In the genomic region with DNA sequence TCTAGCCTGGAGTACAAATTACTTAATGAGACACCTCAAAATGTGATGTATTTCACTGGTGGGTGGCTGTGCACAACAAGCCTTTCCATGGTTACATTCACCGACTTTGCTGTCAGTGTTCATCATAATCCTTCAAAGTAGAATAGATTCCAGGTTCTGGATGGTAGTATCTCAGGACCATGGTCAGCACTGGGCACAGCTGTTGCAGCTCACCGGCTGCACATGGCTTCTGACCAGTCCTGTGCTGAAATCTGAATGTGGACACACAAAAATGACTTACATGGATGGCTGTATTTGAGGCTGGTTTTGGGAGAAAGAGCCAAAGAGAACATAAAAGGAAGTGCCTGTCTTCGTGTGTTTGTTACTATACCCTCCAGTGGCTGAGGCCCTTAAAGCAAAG, we compare ENCODE assay signal across 28 mouse cellular contexts. TPM values are rescaled to one million over a fixed set of nuclear protein-coding genes. Genes with fewer than 3 reads are reported as not detected.
DNase-seq lines count a peak whose midpoint lies in the region; ATAC-seq lines count a peak whose summit lies in the region.
"Had no signal": no experiment of that assay in that cellular context is flagged by ENCODE, and none has a peak within 500 bp of the region (broad histone marks: within the 10 kb centered on the region; RNA-seq: fewer than 3 reads in every experiment).

No protein-coding gene starts in this region.

- no peak overlapping the region for H3K9ac ChIP-seq in midbrain, embryonic 11.5 days (ENCODE audit: low read length)
- H3K9ac ChIP-seq: hindbrain, embryonic 14.5 days; limb, embryonic 15.5 days; liver, embryonic 13.5 days; neural tube, embryonic 12.5 days had no signal

- H3K27ac ChIP-seq in midbrain, embryonic 11.5 days (ENCODE audit: low read depth, low read length): no peak overlapping the region
- no peak overlapping the region for H3K27ac ChIP-seq in midbrain, embryonic 10.5 days (replicated peaks)
- H3K27ac ChIP-seq: hindbrain, embryonic 14.5 days; left cerebral cortex, adult 2 months; limb, embryonic 15.5 days; liver, embryonic 13.5 days; neural tube, embryonic 12.5 days; stomach, postnatal 0 days had no signal

- no peak for ATAC-seq in midbrain, embryonic 11.5 days (ENCODE audit: low FRiP score)
- ATAC-seq: forebrain, embryonic 16.5 days; midbrain, embryonic 16.5 days; Patski had no signal

- WGBS in midbrain, embryonic 11.5 days: 83% methylated on average over 3 of the region's 3 CpGs
- WGBS in midbrain, embryonic 10.5 days: 83% methylated on average over 3 of the region's 3 CpGs

- no peak overlapping the region for H3K4me2 ChIP-seq in midbrain, embryonic 11.5 days
- H3K4me2 ChIP-seq: hindbrain, embryonic 14.5 days; limb, embryonic 15.5 days; liver, embryonic 13.5 days; neural tube, embryonic 12.5 days had no signal

- DNase-seq in embryo, embryonic 10 days (ENCODE audit: low spot score): peak; percentile 31
- DNase-seq in embryo, embryonic 10.5 days (ENCODE audit: low spot score): no peak
- DNase-seq in kidney, postnatal 10 days: peak; percentile 29
- DNase-seq in kidney, adult 8-10 months: no peak
- peak; percentile 19 for DNase-seq in forelimb bud, embryonic 11.5 days (ENCODE audit: low read depth, low spot score)
- DNase-seq in midbrain, embryonic 11.5 days (ENCODE audit: low spot score, missing footprints): no peak
- no peak for DNase-seq in midbrain, embryonic 10.5 days (ENCODE audit: low spot score)
- DNase-seq: adrenal gland, postnatal 25 days; cerebellum, adult 11-12 months; cerebellum, postnatal 10 days; kidney, adult 11 months; kidney, postnatal 14 days; liver, embryonic 13.5 days; lung, adult 18-20 months; lung, postnatal 10 days; right cerebral cortex, postnatal 4 days; thymus, adult 18-20 months; thymus, postnatal 25 days had no signal

- H3K27me3 ChIP-seq in midbrain, embryonic 11.5 days (ENCODE audit: control insufficient read depth, insufficient read depth, low read length): no peaks in the 10 kb centered on the region
- H3K27me3 ChIP-seq in midbrain, embryonic 10.5 days (ENCODE audit: low read depth, poor library complexity, severe bottlenecking): no peaks in the 10 kb centered on the region
- H3K27me3 ChIP-seq: limb, embryonic 15.5 days; liver, embryonic 13.5 days; neural tube, embryonic 12.5 days had no signal

- H3K4me3 ChIP-seq in midbrain, embryonic 11.5 days (ENCODE audit: low read depth, low read length): no peak overlapping the region
- no peak overlapping the region for H3K4me3 ChIP-seq in midbrain, embryonic 10.5 days
- H3K4me3 ChIP-seq: erythroblast, embryonic 14.5 days; left cerebral cortex, adult 2 months; limb, embryonic 15.5 days; liver, embryonic 13.5 days; neural tube, embryonic 12.5 days had no signal

- no peaks in the 10 kb centered on the region for H3K4me1 ChIP-seq in midbrain, embryonic 11.5 days (ENCODE audit: control insufficient read depth, insufficient read depth, low read length)
- no peaks in the 10 kb centered on the region for H3K4me1 ChIP-seq in midbrain, embryonic 10.5 days
- H3K4me1 ChIP-seq: limb, embryonic 15.5 days; liver, embryonic 13.5 days; neural tube, embryonic 12.5 days had no signal

- H3K36me3 ChIP-seq in midbrain, embryonic 11.5 days (ENCODE audit: control insufficient read depth, insufficient read depth, low read length): no peaks in the 10 kb centered on the region
- H3K36me3 ChIP-seq in midbrain, embryonic 10.5 days: no peaks in the 10 kb centered on the region
- H3K36me3 ChIP-seq: G1E; limb, embryonic 15.5 days; liver, embryonic 13.5 days; neural tube, embryonic 12.5 days had no signal

- no peaks in the 10 kb centered on the region for H3K9me3 ChIP-seq in midbrain, embryonic 11.5 days (ENCODE audit: control insufficient read depth, low read length)
- no peaks in the 10 kb centered on the region for H3K9me3 ChIP-seq in midbrain, embryonic 10.5 days (replicated peaks)
- H3K9me3 ChIP-seq: limb, embryonic 15.5 days; liver, embryonic 13.5 days; neural tube, embryonic 12.5 days had no signal

RNA-seq across cellular contexts. Expression of a gene that starts 57.5 kb away (rescaled TPM):
- polyA plus RNA-seq in midbrain, embryonic 11.5 days (2014; fragmentation: Nextera tagmentation; extraction: Ambion mirVana): 0.52 and 0.74 TPM in 2 replicates
- polyA plus RNA-seq in midbrain, embryonic 10.5 days (2016; fragmentation: Nextera tagmentation; extraction: Ambion mirVana): 0.24 and 0.49 TPM in 2 replicates
- polyA plus RNA-seq: erythroblast, embryonic 14.5 days; G1E; Patski had no signal

Comparison
In these comparisons a context has a peak if more than half of its experiments do, and no peak if none do; other contexts are left out.
1. DNase-seq: peak in embryo, embryonic 10 days (single experiment), kidney, postnatal 10 days (single experiment) and forelimb bud, embryonic 11.5 days (single experiment); none in embryo, embryonic 10.5 days (single experiment), kidney, adult 8-10 months (0 of 2), midbrain, embryonic 11.5 days (single experiment) and midbrain, embryonic 10.5 days (single experiment).